Mouse (Mus musculus) bone marrow, adult 2 months (tissue): Measurements from ENCODE around the gene Fbxl20.

Experiments used
- CTCF ChIP-seq: fragments of 200-500 bp; IDR thresholded peaks from 2 replicates; pipeline ENCODE4 v1.5.1; 2011; ENCODE audit warnings: low read length, control low read depth; ENCODE audit not compliant: control insufficient read depth, insufficient read depth
- POLR2A ChIP-seq: fragments of 200-500 bp; IDR thresholded peaks from 2 replicates; pipeline ENCODE4 v1.6.1; 2011; ENCODE audit warnings: low read depth, mild to moderate bottlenecking, control low read depth, low read length, borderline replicate concordance; ENCODE audit not compliant: control insufficient read depth

- no peak for TF ChIP-seq CTCF
- TF ChIP-seq POLR2A = no peak
Observed at GRCm38 (mm10) chr11:98190820-98191219, 40.6 kb upstream of the Fbxl20 start.
